8 mouse cellular contexts compared by ENCODE assay signal in the genomic region with DNA sequence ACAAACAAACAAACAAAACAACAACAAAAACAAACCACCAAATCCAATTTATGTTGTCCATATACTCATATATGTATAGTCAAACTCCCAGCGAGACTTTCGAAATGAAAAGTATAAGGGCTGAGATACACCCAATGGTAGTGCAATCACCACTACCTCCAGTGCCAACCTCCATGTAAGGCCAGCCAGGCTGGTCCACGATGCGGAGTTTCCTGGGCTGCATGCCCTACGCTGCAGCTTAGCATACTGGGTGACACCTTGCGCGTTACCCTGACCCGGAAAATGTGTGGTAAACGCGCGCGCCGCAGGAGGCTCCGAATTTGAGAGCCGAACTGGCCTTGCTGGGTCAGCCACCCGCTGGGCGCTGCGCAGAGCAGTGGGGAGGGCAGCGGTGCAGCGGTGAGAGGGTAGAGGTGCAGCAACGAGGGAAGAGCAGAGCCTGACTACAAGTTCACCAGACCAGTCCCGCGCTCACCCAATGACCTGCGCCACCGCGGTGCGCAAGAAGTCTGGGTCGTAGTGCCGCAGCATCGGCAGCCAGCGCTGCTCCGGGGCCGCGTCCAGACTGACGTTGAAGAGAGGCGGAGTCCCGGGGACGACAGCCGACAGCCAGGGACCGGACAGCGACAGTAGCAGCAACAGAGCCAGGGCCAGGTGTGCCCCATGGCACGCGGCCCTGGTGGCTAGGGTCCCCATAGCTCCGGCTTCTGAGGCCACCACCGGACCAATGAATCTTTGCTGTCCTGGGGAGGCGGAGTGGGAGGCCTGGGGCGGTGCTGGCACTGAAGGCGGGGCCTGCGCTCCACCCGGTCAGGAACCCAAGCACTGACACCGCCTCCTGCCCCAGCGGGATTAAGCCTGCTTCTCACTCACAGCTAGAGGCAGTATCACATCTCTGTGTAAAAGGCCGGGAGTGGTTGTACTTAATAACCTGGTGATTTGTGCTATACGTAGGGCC. TPM values are rescaled to one million over a fixed set of nuclear protein-coding genes. Genes with fewer than 3 reads are reported as not detected.
DNase-seq lines count a peak whose midpoint lies in the region; ATAC-seq and TF ChIP-seq lines count a peak whose summit lies in the region.

A gene (minus strand): TSS at position 734 of the 958 bp plus-strand sequence.

- H3K9me3 ChIP-seq in ES-Bruce4 (replicated peaks; ENCODE audit: control insufficient read depth, insufficient read depth, low read length, poor library complexity, severe bottlenecking): no peaks in the 10 kb centered on the region
- no peaks in the 10 kb centered on the region for H3K9me3 ChIP-seq in forebrain, embryonic 13.5 days (replicated peaks)
- H3K9me3 ChIP-seq in liver, postnatal 0 days (ENCODE audit: low read length): no peaks in the 10 kb centered on the region
- no peaks in the 10 kb centered on the region for H3K9me3 ChIP-seq in neural tube, embryonic 14.5 days (ENCODE audit: control insufficient read depth, low read length)

- peak; percentile 20 for TF ChIP-seq CTCF in ES-Bruce4 (IDR thresholded peaks at IDR 0.05; ENCODE audit: low read depth, low read length)
- peak; percentile 56 for TF ChIP-seq CTCF in liver, postnatal 0 days (IDR thresholded peaks at IDR 0.05; ENCODE audit: low read depth)

- TF ChIP-seq EP300 in ES-Bruce4 (IDR thresholded peaks at IDR 0.05; ENCODE audit: insufficient read depth, low read depth, low read length): no peak
- TF ChIP-seq EP300 in liver, postnatal 0 days (IDR thresholded peaks at IDR 0.05; ENCODE audit: low read depth): no peak

- H3K36me3 ChIP-seq in ES-Bruce4 (ENCODE audit: control insufficient read depth, insufficient read depth, low read length, poor library complexity, severe bottlenecking): no peaks in the 10 kb centered on the region
- H3K36me3 ChIP-seq in forebrain, embryonic 13.5 days (ENCODE audit: poor library complexity, severe bottlenecking): no peaks in the 10 kb centered on the region
- no peaks in the 10 kb centered on the region for H3K36me3 ChIP-seq in liver, postnatal 0 days (replicated peaks; ENCODE audit: insufficient read depth, low read length)
- no peaks in the 10 kb centered on the region for H3K36me3 ChIP-seq in neural tube, embryonic 14.5 days (ENCODE audit: control insufficient read depth, insufficient read depth, low read length)

- TF ChIP-seq POLR2A in ES-Bruce4 (IDR thresholded peaks at IDR 0.05; ENCODE audit: insufficient read depth, low read length): no peak

- H3K4me1 ChIP-seq in ES-Bruce4 (ENCODE audit: control insufficient read depth, insufficient read depth, low read length): no peaks in the 10 kb centered on the region
- peaks cover 13% of the 10 kb centered on the region; the same call in 1 of the 2 replicates for H3K4me1 ChIP-seq in forebrain, embryonic 13.5 days
- peaks cover 13% of the 10 kb centered on the region for H3K4me1 ChIP-seq in liver, postnatal 0 days (ENCODE audit: insufficient read depth)
- peaks cover 5% of the 10 kb centered on the region; the same call in 1 of the 2 replicates for H3K4me1 ChIP-seq in neural tube, embryonic 14.5 days (ENCODE audit: control insufficient read depth, insufficient read depth, low read length)

- ATAC-seq in cerebellum, adult (ENCODE audit: insufficient number of reproducible peaks, low FRiP score, low TSS enrichment): peak; percentile 94
- peak; percentile 92 for ATAC-seq in forebrain, embryonic 13.5 days
- peak; percentile 92 for ATAC-seq in liver, postnatal 0 days
- ATAC-seq in neural tube, embryonic 14.5 days (ENCODE audit: low read depth): peak; percentile 92

- no peaks in the 10 kb centered on the region for H3K27me3 ChIP-seq in ES-Bruce4 (ENCODE audit: control insufficient read depth, insufficient read depth, low read length, poor library complexity, severe bottlenecking)
- 0 out of 2 replicates have a peak, but pooled peaks cover 6% of the 10 kb centered on the region for H3K27me3 ChIP-seq in forebrain, embryonic 13.5 days
- H3K27me3 ChIP-seq in liver, postnatal 0 days (ENCODE audit: insufficient read depth, low read length): no peaks in the 10 kb centered on the region
- no peaks in the 10 kb centered on the region for H3K27me3 ChIP-seq in neural tube, embryonic 14.5 days (ENCODE audit: control insufficient read depth, insufficient read depth, low read length)

- peak within 1 kb of the TSS; percentile 61 for H3K4me3 ChIP-seq in ES-Bruce4 (ENCODE audit: low read depth, low read length)
- peak within 1 kb of the TSS; percentile 65 for H3K4me3 ChIP-seq in forebrain, embryonic 13.5 days
- peak within 1 kb of the TSS; percentile 66 for H3K4me3 ChIP-seq in liver, postnatal 0 days (ENCODE audit: low read depth, low read length)
- peak within 1 kb of the TSS; percentile 54 for H3K4me3 ChIP-seq in neural tube, embryonic 14.5 days (ENCODE audit: low read depth, low read length)

- H3K27ac ChIP-seq in ES-Bruce4 (ENCODE audit: insufficient read depth, low read length): no peak within 1 kb of the TSS
- no peak within 1 kb of the TSS for H3K27ac ChIP-seq in forebrain, embryonic 13.5 days
- peak within 1 kb of the TSS; percentile 73 for H3K27ac ChIP-seq in liver, postnatal 0 days (ENCODE audit: low read depth)
- H3K27ac ChIP-seq in neural tube, embryonic 14.5 days (ENCODE audit: low read depth, low read length): peak within 1 kb of the TSS; percentile 57

- H3K9ac ChIP-seq in ES-Bruce4 (ENCODE audit: low read depth, poor library complexity, severe bottlenecking): peak within 1 kb of the TSS; percentile 6; the same call in 1 of the 2 replicates
- H3K9ac ChIP-seq in forebrain, embryonic 13.5 days: peak within 1 kb of the TSS; percentile 69
- H3K9ac ChIP-seq in liver, postnatal 0 days (replicated peaks): peak within 1 kb of the TSS; percentile 58
- peak within 1 kb of the TSS; percentile 68 for H3K9ac ChIP-seq in neural tube, embryonic 14.5 days (replicated peaks; ENCODE audit: low read depth, low read length)

- 3% methylated on average over 54 of the region's 54 CpGs for WGBS in forebrain, embryonic 13.5 days
- 1% methylated on average over 54 of the region's 54 CpGs for WGBS in large intestine, adult 2 months
- WGBS in liver, postnatal 0 days (ENCODE audit: insufficient replicate concordance): 3% methylated on average over 48 of the region's 54 CpGs
- 4% methylated on average over 54 of the region's 54 CpGs for WGBS in neural tube, embryonic 14.5 days

- intact Hi-C loops in heart, postnatal 10 days (cut with DNase I): no loop called here

- H3K4me2 ChIP-seq in forebrain, embryonic 13.5 days: peak within 1 kb of the TSS; percentile 94
- peak within 1 kb of the TSS; percentile 92 for H3K4me2 ChIP-seq in liver, postnatal 0 days (ENCODE audit: low read depth, low read length)
- H3K4me2 ChIP-seq in neural tube, embryonic 14.5 days (ENCODE audit: low read depth, low read length): peak within 1 kb of the TSS; percentile 77

- peak; percentile 89 to 93 for DNase-seq in heart, postnatal 10 days
- DNase-seq in large intestine, adult 2 months (ENCODE audit: low read depth, low spot score): peak; percentile 61
- peak; percentile 87 for DNase-seq in liver, postnatal 0 days
- peak; percentile 85 for DNase-seq in testis, postnatal 10 days (ENCODE audit: low spot score)

RNA-seq across cellular contexts. Expression of the gene that starts here (rescaled TPM):
- 6.7 and 9.8 TPM in 2 replicates for polyA plus RNA-seq in ES-Bruce4 (2011; ENCODE audit: insufficient read depth, insufficient read length, low read depth, missing spikeins)
- polyA plus RNA-seq in forebrain, embryonic 13.5 days (2015; fragmentation: Nextera tagmentation; extraction: Ambion mirVana): 4.7 and 5.4 TPM in 2 replicates
- 10 to 100 TPM in 1 of 2 experiments, 1 to 10 TPM in 1; 9.9 to 13.0 TPM for total RNA-seq in heart, postnatal 10 days (2021)
- 30.2 and 53.1 TPM in 2 replicates for polyA plus RNA-seq in large intestine, adult 2 months (2012; rRNA removed)
- polyA plus RNA-seq in liver, postnatal 0 days (2015; fragmentation: Nextera tagmentation; extraction: Ambion mirVana): 6.1 and 7.5 TPM in 2 replicates
- polyA plus RNA-seq in neural tube, embryonic 14.5 days (2014; fragmentation: Nextera tagmentation; extraction: Ambion mirVana): 23.1 and 23.9 TPM in 2 replicates

Comparison
In these comparisons a context has a peak if more than half of its experiments do, and no peak if none do; other contexts are left out.
1. H3K27ac ChIP-seq: peak in liver, postnatal 0 days (single experiment) and neural tube, embryonic 14.5 days (single experiment); none in ES-Bruce4 (single experiment) and forebrain, embryonic 13.5 days (single experiment).
2. H3K9ac ChIP-seq: peak in every context shown above with its lines; median percentile 69 in forebrain, embryonic 13.5 days; 68 in neural tube, embryonic 14.5 days; 58 in liver, postnatal 0 days; 6 in ES-Bruce4.
3. Peak in every context shown above with its lines, with median percentiles within 50 percentile points of each other: H3K4me3 ChIP-seq, ATAC-seq, H3K4me2 ChIP-seq and DNase-seq.